Mouse (Mus musculus) G1E (cell line): ENCODE results near the gene Pard3b.

Source experiments
- CTCF ChIP-seq: IDR thresholded peaks from 2 replicates; pipeline ENCODE4 v1.5.1; 2012; ENCODE audit warnings: low read depth, low read length, inconsistent platforms, mixed read lengths
- GATA1 ChIP-seq: IDR thresholded peaks from 2 replicates; pipeline ENCODE4 v1.6.1; 2012; ENCODE audit warnings: borderline replicate concordance, low read length, inconsistent platforms, mixed read lengths
- GATA2 ChIP-seq: IDR thresholded peaks from 2 replicates; pipeline ENCODE4 v1.6.1; 2012; ENCODE audit warnings: low read depth, low read length, inconsistent platforms, borderline replicate concordance
- POLR2AphosphoS5 ChIP-seq: IDR thresholded peaks from 2 replicates; pipeline ENCODE4 v1.6.1; 2012; ENCODE audit warnings: low read depth, low read length, inconsistent platforms; ENCODE audit not compliant: insufficient replicate concordance
- TAL1 ChIP-seq: conservative IDR thresholded peaks from 2 replicates; pipeline ENCODE4 v1.6.1; 2012; ENCODE audit warnings: low read depth, low read length, inconsistent platforms, mixed read lengths

DNA sequence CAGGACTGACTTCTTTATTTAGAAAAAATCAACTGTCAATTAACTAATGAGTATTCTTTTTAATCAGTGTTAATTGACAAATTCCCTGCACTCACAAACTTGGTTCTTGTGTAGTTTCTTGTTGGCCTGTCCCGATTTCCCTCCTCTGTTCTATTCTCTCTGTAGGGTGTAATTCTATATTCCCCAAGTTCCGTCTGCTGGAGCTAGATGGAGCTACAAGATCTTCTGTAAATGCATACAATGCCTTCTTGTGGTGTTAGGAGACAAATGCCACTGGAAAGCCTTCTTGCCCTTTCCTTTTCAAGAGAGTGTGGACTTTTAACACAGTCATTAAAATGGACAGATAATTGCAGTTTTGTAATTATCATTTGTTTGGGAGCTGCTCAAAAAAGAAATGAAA, 286.3 kb downstream of the Pard3b start:
- TF ChIP-seq POLR2AphosphoS5 = no peak
- TF ChIP-seq CTCF = no peak
- TF ChIP-seq TAL1 = no peak
- no peak for TF ChIP-seq GATA1
- TF ChIP-seq GATA2 = no peak
